ENCODE assay signal across 8 mouse cellular contexts in genomic region chr19:53312951-53313683, GRCm38 (mm10). TPM values are rescaled to one million over a fixed set of nuclear protein-coding genes. Genes with fewer than 3 reads are reported as not detected.
DNase-seq lines count a peak whose midpoint lies in the region; ATAC-seq and TF ChIP-seq lines count a peak whose summit lies in the region.

No protein-coding gene starts in this region.

- no peaks in the 10 kb centered on the region for H3K9me3 ChIP-seq in ES-E14 (ENCODE audit: control insufficient read depth, insufficient read depth, low read depth, low read length)
- no peaks in the 10 kb centered on the region for H3K9me3 ChIP-seq in forebrain, postnatal 0 days (ENCODE audit: low read length)
- H3K9me3 ChIP-seq in lung, embryonic 16.5 days (ENCODE audit: control insufficient read depth, low read length): no peaks in the 10 kb centered on the region

- no peaks in the 10 kb centered on the region for H3K36me3 ChIP-seq in ES-E14 (ENCODE audit: control insufficient read depth, insufficient read depth, low read length, poor library complexity, severe bottlenecking)
- H3K36me3 ChIP-seq in forebrain, postnatal 0 days (ENCODE audit: insufficient read depth): no peaks in the 10 kb centered on the region
- no peaks in the 10 kb centered on the region for H3K36me3 ChIP-seq in lung, embryonic 16.5 days (ENCODE audit: control insufficient read depth, insufficient read depth, low read length)

- H3K4me3 ChIP-seq in ES-E14 (ENCODE audit: insufficient read depth in 1 of 2, low read depth in 1 of 2, low read length in 2 of 2, poor library complexity in 1 of 2, severe bottlenecking in 1 of 2): peak overlapping the region; percentile 61 to 71
- H3K4me3 ChIP-seq in forebrain, postnatal 0 days (ENCODE audit: low read depth, low read length): peak overlapping the region; percentile 93
- peak overlapping the region; percentile 86 for H3K4me3 ChIP-seq in lung, embryonic 16.5 days (ENCODE audit: low read length)

- intact Hi-C loops in heart, postnatal 36 days (cut with DNase I): loop anchor here (5.0 kb wide), 6 partner anchors 36 to 629 kb away; partner anchors contain the start of genes Add3, Bbip1, Shoc2 and Smc3

- H3K9ac ChIP-seq in ES-E14 (ENCODE audit: insufficient read depth, low read depth, low read length, poor library complexity, severe bottlenecking): peak overlapping the region; percentile 80
- peak overlapping the region; percentile 92 for H3K9ac ChIP-seq in forebrain, postnatal 0 days
- H3K9ac ChIP-seq in lung, embryonic 16.5 days (ENCODE audit: low read length): peak overlapping the region; percentile 78

- no peaks in the 10 kb centered on the region for H3K27me3 ChIP-seq in forebrain, postnatal 0 days (ENCODE audit: insufficient read depth, low read length)
- H3K27me3 ChIP-seq in lung, embryonic 16.5 days (ENCODE audit: control insufficient read depth, insufficient read depth, low read depth, low read length): no peaks in the 10 kb centered on the region

- TF ChIP-seq CTCF in forebrain, postnatal 0 days (IDR thresholded peaks at IDR 0.05; ENCODE audit: low read depth): no peak

- H3K4me2 ChIP-seq in forebrain, postnatal 0 days (ENCODE audit: low read depth): peak overlapping the region; percentile 94
- H3K4me2 ChIP-seq in lung, embryonic 16.5 days (ENCODE audit: low read depth, low read length): peak overlapping the region; percentile 84

- no peak overlapping the region for H3K27ac ChIP-seq in ES-E14 (ENCODE audit: insufficient read depth, low read depth, low read length, poor library complexity, severe bottlenecking)
- peak overlapping the region; percentile 98 for H3K27ac ChIP-seq in forebrain, postnatal 0 days (ENCODE audit: low read depth, low read length)
- H3K27ac ChIP-seq in lung, embryonic 16.5 days (ENCODE audit: low read length): peak overlapping the region; percentile 95

- no peak for DNase-seq in ES-E14 (ENCODE audit: low read depth, low spot score)
- peak; percentile 87 for DNase-seq in cerebellum, adult 11-12 months
- DNase-seq in forebrain, postnatal 0 days: peak; percentile 89
- DNase-seq in heart, postnatal 36 days: peak; percentile 76 to 87
- peak; percentile 81 for DNase-seq in layer of hippocampus, adult 9-11 months
- peak; percentile 68 for DNase-seq in ovary, postnatal 14 days (ENCODE audit: low spot score)
- peak; percentile 59 to 60 for DNase-seq in thymus, postnatal 10 days (ENCODE audit: low spot score in 2 of 2)

- in situ Hi-C loops in ES-E14 (cut with MboI; ENCODE audit: low sequenced_read_pairs in 2 of 2, unreplicated experiment in 2 of 2): no loop called here

- peaks cover 6 to 25% of the 10 kb centered on the region in 2 experiments; a peak in 3 of 4 replicates for H3K4me1 ChIP-seq in ES-E14 (ENCODE audit: control insufficient read depth in 2 of 2, insufficient read depth in 2 of 2, low read length in 2 of 2, poor library complexity in 1 of 2)
- peaks cover 5% of the 10 kb centered on the region for H3K4me1 ChIP-seq in forebrain, postnatal 0 days (ENCODE audit: insufficient read depth)
- peaks cover 9% of the 10 kb centered on the region for H3K4me1 ChIP-seq in lung, embryonic 16.5 days (replicated peaks; ENCODE audit: control insufficient read depth, insufficient read depth, low read length)

- WGBS in forebrain, postnatal 0 days: 2% methylated on average over 58 of the region's 63 CpGs
- under 1% methylated on average over 61 of the region's 63 CpGs for WGBS in lung, embryonic 16.5 days

- peak; percentile 69 for ATAC-seq in forebrain, postnatal 0 days
- ATAC-seq in lung, embryonic 16.5 days (ENCODE audit: low read depth): peak; percentile 9

TF ChIP-seq in ES-E14, 5 proteins besides CTCF, POLR2A, EP300 and RAD21:
- TF ChIP-seq CHD2 (IDR thresholded peaks at IDR 0.05; ENCODE audit: low read depth, low read length) (peak; percentile 70; the same call in 1 of the 2 replicates), ZC3H11A (IDR thresholded peaks at IDR 0.05; ENCODE audit: borderline replicate concordance, low read depth, low read length) (no peak)
TF ChIP-seq in ES-E14: peak in this region for 1.

RNA-seq across cellular contexts. Expression of gene Mxi1, which starts 2.8 kb away (rescaled TPM):
- total RNA-seq in ES-E14 (2012; rRNA removed): 20.1 and 28.5 TPM in 2 replicates
- total RNA-seq in forebrain, postnatal 0 days (2014; rRNA removed): 37.0 and 48.4 TPM in 2 replicates
- polyA plus RNA-seq in forebrain, postnatal 0 days (2015; fragmentation: Nextera tagmentation; extraction: Ambion mirVana): 42.2 and 48.9 TPM in 2 replicates
- 10 to 100 TPM; 50.9 to 51.7 TPM for total RNA-seq in heart, postnatal 36 days (2021)
- polyA plus RNA-seq in lung, embryonic 16.5 days (2015; fragmentation: Nextera tagmentation; extraction: Ambion mirVana): 20.2 and 22.6 TPM in 2 replicates

RNA-seq across cellular contexts. Expression of gene Gm10197, which starts 58.4 kb away (rescaled TPM):
- not detected in 2 replicates for total RNA-seq in ES-E14 (2012; rRNA removed)
- total RNA-seq in forebrain, postnatal 0 days (2014; rRNA removed): not detected in 2 replicates
- polyA plus RNA-seq in forebrain, postnatal 0 days (2015; fragmentation: Nextera tagmentation; extraction: Ambion mirVana): not detected in 2 replicates
- total RNA-seq in heart, postnatal 36 days (2021): not detected
- 3.8 TPM in 1 of 2 replicates, not detected in the other for polyA plus RNA-seq in lung, embryonic 16.5 days (2015; fragmentation: Nextera tagmentation; extraction: Ambion mirVana)
